16 mouse cellular contexts compared by ENCODE assay signal in genomic region chr10:117574056-117574727, GRCm38 (mm10).
"Had no signal": no experiment of that assay in that cellular context is flagged by ENCODE, and none has a peak within 500 bp of the region (broad histone marks: within the 10 kb centered on the region; RNA-seq: fewer than 3 reads in every experiment).

No protein-coding gene starts in this region.

- DNase-seq: retina, postnatal 1 day; right cerebral cortex, adult 18-20 months; right cerebral cortex, postnatal 14 days; right cerebral cortex, postnatal 25 days; right cerebral cortex, postnatal 4 days; spleen, adult 18-20 months; thymus, adult 18-20 months; thymus, adult 2 months; thymus, postnatal 14 days; thymus, postnatal 25 days; thymus, postnatal 36 days; thymus, postnatal 4 days had no signal

- H3K27ac ChIP-seq: neural tube, embryonic 13.5 days; neural tube, embryonic 15.5 days; stomach, embryonic 15.5 days; stomach, postnatal 0 days had no signal

- H3K36me3 ChIP-seq: neural tube, embryonic 13.5 days; neural tube, embryonic 15.5 days; stomach, embryonic 15.5 days had no signal

- H3K4me3 ChIP-seq: neural tube, embryonic 13.5 days; neural tube, embryonic 15.5 days; stomach, embryonic 15.5 days had no signal

- H3K27me3 ChIP-seq: stomach, embryonic 15.5 days had no signal

- H3K9me3 ChIP-seq: neural tube, embryonic 13.5 days; neural tube, embryonic 15.5 days; stomach, embryonic 15.5 days had no signal

- H3K9ac ChIP-seq: neural tube, embryonic 13.5 days; neural tube, embryonic 15.5 days; stomach, embryonic 15.5 days had no signal

- H3K4me2 ChIP-seq: neural tube, embryonic 13.5 days; neural tube, embryonic 15.5 days; stomach, embryonic 15.5 days had no signal
